Mouse (Mus musculus) hindbrain, embryonic 10.5 days (tissue): ENCODE results near the gene Angpt4. TPM values are rescaled to one million over a fixed set of nuclear protein-coding genes. Genes with fewer than 3 reads are reported as not detected.

Source experiments
- DNase-seq: peaks from one replicate; pipeline ENCODE4 v3.0.0-alpha.2; 2017; ENCODE audit warnings: low spot score
- H3K27ac ChIP-seq: fragments of 300-500 bp; sonication (generic); 2 replicates; pipeline ENCODE4 v1.5.1; 2016; ENCODE audit warnings: mild to moderate bottlenecking, moderate library complexity
- H3K27me3 ChIP-seq: fragments of 300-500 bp; sonication (generic); 2 replicates; pipeline ENCODE4 v1.6.1; 2016; ENCODE audit warnings: mild to moderate bottlenecking; ENCODE audit not compliant: poor library complexity, insufficient read depth, severe bottlenecking
- H3K36me3 ChIP-seq: fragments of 300-500 bp; sonication (generic); 2 replicates; pipeline ENCODE4 v1.6.1; 2016; ENCODE audit warnings: mild to moderate bottlenecking, moderate library complexity
- H3K4me1 ChIP-seq: fragments of 300-500 bp; sonication (generic); replicated peaks from 2 replicates; pipeline ENCODE4 v1.6.1; 2016; ENCODE audit warnings: mild to moderate bottlenecking
- H3K4me3 ChIP-seq: fragments of 300-500 bp; sonication (generic); 2 replicates; pipeline ENCODE4 v1.5.1; 2016; ENCODE audit warnings: mild to moderate bottlenecking, moderate library complexity
- H3K9me3 ChIP-seq: fragments of 300-500 bp; sonication (generic); 2 replicates; pipeline ENCODE4 v1.6.1; 2016; ENCODE audit warnings: mild to moderate bottlenecking, moderate library complexity
- WGBS: fragments of 180-500 bp; shearing (Covaris S2); methylation state at CpG from one replicate; pipeline ENCODE4 v1.1.7; 2016; 5-methylcytosine and 5-hydroxymethylcytosine counted together
- polyA plus RNA-seq: library from polyadenylated mRNA; unstranded; fragments of >200 nt; fragmentation: Nextera tagmentation; extraction: Ambion mirVana; gene quantifications from 2 replicates; pipeline ENCODE4 v1.2.1, GENCODE M21; 2016

The Angpt4 gene
- polyA plus RNA-seq, 1 experiment from 2014 or later: 0.22 TPM

DNA sequence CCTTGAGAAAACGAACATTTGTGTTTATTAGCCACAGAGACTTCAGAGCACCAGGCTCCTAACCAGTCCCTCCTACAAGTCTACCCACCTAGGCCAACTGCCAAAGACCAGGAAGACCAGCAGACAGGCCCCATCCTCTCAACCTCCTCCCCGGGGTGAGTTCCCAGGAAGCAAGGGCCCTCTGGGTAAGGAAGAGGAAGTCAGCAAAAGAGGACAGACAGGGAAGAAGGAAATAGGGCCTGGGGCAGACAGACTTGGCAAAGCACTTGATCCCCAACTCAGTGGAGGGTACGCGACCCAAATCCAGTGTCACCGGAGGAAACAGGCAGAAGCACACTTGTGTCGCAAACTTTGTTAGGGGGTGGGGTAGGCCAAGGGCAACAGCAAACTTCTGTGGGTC lies 58.4 kb downstream of the Angpt4 start:
- no peaks in the 10 kb centered on the region for H3K9me3 ChIP-seq
- peak overlapping the region; percentile 93 for H3K27ac ChIP-seq
- peak overlapping the region; percentile 56 for H3K4me3 ChIP-seq
- H3K27me3 ChIP-seq: peaks cover 32% of the 10 kb centered on the region
- peaks cover 93% of the 10 kb centered on the region for H3K4me1 ChIP-seq
- WGBS: 93% methylated on average over 6 of the region's 6 CpGs
- DNase-seq: no peak
- peaks cover 28% of the 10 kb centered on the region for H3K36me3 ChIP-seq

- H3K4me1 ChIP-seq: peaks cover 91% of the 10 kb centered on the region
- 47% methylated on average over 53 of the region's 53 CpGs for WGBS
Observed at GRCm38 (mm10) chr2:151970191-151971172, 59.5 kb downstream of the Angpt4 start.

DNA sequence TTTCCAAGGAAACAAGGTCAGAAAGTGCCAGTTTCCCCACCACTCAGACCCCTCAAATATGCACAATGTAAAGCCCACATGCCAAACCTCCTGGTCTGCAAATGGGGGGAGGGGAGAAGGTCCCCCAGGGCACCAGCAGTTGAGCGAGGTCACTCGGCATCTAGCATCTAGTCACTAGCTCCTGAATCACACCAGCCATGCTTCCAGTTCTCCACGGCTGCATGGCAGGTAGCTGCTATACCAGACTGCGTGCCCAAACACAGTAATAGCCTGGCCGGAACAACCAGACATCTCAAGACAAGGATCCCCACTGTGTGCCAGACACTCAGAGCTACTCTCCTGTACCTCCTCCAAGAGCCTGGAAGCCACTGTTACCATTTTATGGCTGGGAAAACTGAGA lies 60.7 kb downstream of the Angpt4 start:
- H3K36me3 ChIP-seq: peaks cover 39% of the 10 kb centered on the region
- H3K4me1 ChIP-seq: peaks cover 94% of the 10 kb centered on the region
- H3K9me3 ChIP-seq: no peaks in the 10 kb centered on the region
- H3K4me3 ChIP-seq: peak overlapping the region; percentile 18; the same call in 1 of the 2 replicates
- WGBS: 82% methylated on average over 5 of the region's 5 CpGs
- peak overlapping the region; percentile 93 for H3K27ac ChIP-seq
- peaks cover 35% of the 10 kb centered on the region for H3K27me3 ChIP-seq
- no peak for DNase-seq

More at GRCm38 (mm10) chr2:151970191-151971172, 59.5 kb downstream of the Angpt4 start:
- Histone ChIP-seq H3K36me3 (peaks cover 28% of the 10 kb centered on the region), H3K27ac (peak overlapping the region; percentile 93), H3K27me3 (peaks cover 35% of the 10 kb centered on the region), H3K9me3 (no peaks in the 10 kb centered on the region), H3K4me3 (peak overlapping the region; percentile 56)
- peak; percentile 91 for DNase-seq

- WGBS: 9% methylated on average over 23 of the region's 23 CpGs
- Histone ChIP-seq H3K4me1 (peaks cover 94% of the 10 kb centered on the region), H3K27ac (peak overlapping the region; percentile 93), H3K9me3 (no peaks in the 10 kb centered on the region), H3K4me3 (peak overlapping the region; percentile 55), H3K27me3 (peaks cover 35% of the 10 kb centered on the region), H3K36me3 (peaks cover 51% of the 10 kb centered on the region)
- DNase-seq: peak; percentile 82
Observed at GRCm38 (mm10) chr2:151972880-151973594, 62.0 kb downstream of the Angpt4 start.

- peaks cover 43% of the 10 kb centered on the region for H3K36me3 ChIP-seq
- no peaks in the 10 kb centered on the region for H3K9me3 ChIP-seq
- peak; percentile 53 for DNase-seq
- peak overlapping the region; percentile 55 for H3K4me3 ChIP-seq
- 4% methylated on average over 36 of the region's 36 CpGs for WGBS
- peaks cover 35% of the 10 kb centered on the region for H3K27me3 ChIP-seq
- peak overlapping the region; percentile 93 for H3K27ac ChIP-seq
- H3K4me1 ChIP-seq: peaks cover 94% of the 10 kb centered on the region
Observed at GRCm38 (mm10) chr2:151973595-151974562, 62.9 kb downstream of the Angpt4 start.

DNA sequence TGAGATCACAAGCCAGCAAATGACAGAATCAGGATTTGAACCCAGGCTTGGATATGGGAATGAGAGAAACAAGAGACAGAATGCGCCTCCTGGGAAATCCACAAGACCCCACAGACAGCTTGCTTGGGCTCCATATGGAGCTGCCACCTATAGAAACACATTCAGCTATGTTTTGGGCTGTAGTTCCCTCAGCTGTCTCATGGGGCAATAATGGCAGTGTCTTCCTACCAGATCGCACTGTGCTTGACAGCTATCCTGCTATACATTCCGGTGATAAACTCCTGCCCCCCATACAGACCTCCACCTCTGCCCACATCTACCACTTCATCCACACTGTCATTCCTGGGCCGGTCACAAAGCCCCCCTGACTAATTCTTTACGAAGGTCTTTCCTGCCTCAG lies 64.3 kb downstream of the Angpt4 start:
- Histone ChIP-seq H3K9me3 (no peaks in the 10 kb centered on the region), H3K36me3 (peaks cover 28% of the 10 kb centered on the region), H3K27me3 (peaks cover 35% of the 10 kb centered on the region), H3K4me3 (no peak overlapping the region), H3K27ac (0 out of 2 replicates have a peak overlapping the region, but pooled peaks have one; percentile 29), H3K4me1 (peaks cover 92% of the 10 kb centered on the region)
- 86% methylated on average over 5 of the region's 5 CpGs for WGBS
- DNase-seq: no peak

DNA sequence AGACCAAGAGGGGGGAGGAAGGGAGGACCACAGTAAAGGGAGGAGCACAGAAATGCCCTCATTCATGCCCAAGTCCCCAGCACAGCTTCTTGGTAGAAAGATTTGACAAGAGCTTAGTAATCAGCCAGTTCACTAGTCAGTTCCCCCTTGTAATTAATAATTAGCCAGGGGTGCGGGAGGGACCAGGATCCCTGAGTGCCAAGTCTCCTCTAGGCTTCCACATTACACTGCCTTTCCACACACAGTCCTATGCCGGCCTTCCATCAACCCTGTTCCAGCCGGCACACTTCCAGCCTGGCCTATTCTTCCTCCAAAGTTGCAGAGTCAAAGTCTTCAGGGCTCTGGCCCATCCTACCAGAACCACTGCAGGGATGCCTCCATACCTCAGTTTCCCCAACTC lies 65.1 kb downstream of the Angpt4 start:
- no peak for DNase-seq
- peaks cover 24% of the 10 kb centered on the region for H3K36me3 ChIP-seq
- H3K27ac ChIP-seq: peak overlapping the region; percentile 29; the same call in 1 of the 2 replicates
- WGBS: 94% methylated on average over 3 of the region's 3 CpGs
- no peak overlapping the region for H3K4me3 ChIP-seq
- H3K4me1 ChIP-seq: peaks cover 91% of the 10 kb centered on the region
- H3K9me3 ChIP-seq: no peaks in the 10 kb centered on the region
- peaks cover 35% of the 10 kb centered on the region for H3K27me3 ChIP-seq

DNA sequence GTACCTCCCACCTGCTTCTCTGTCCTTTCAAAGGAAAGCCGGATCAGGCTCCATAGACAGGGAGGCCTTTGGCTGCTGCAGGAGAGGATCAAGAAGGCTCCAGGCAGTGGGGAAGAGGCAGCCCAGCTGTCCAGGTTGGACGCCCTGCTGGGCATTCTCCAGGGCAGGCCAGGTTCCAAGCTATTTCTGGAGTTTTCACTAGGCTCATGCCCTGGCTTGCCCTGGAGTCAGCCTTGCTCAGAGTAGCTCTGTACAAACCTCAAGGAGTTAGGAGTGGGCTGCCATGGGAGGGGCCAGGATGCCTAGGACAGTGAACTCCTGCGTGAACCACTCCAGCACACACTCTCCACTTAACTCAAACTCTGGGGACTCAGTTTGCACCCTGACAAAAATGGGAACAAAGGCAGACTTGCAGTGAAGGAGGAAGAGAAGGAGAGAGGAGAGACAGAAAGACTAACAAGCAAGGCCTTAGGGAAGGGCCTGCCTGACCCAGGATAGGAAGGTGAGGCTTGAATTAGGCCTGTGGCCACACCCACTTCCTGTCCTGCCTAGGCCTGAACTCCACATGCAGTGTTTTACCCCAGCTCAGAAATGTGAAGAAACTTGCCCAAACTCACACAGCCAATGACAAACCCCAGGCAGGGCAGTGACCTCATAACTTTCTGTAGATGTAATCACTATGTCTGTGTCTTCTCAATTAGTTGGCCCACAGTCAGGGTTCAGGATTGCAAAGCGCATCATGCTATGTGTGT lies 66.9 kb downstream of the Angpt4 start:
- no peak for DNase-seq
- peaks cover 27% of the 10 kb centered on the region for H3K27me3 ChIP-seq
- 83% methylated on average over 4 of the region's 4 CpGs for WGBS
- H3K36me3 ChIP-seq: peaks cover 24% of the 10 kb centered on the region
- H3K4me3 ChIP-seq: peak overlapping the region; percentile 87; the same call in 1 of the 2 replicates
- H3K4me1 ChIP-seq: peaks cover 73% of the 10 kb centered on the region
- no peaks in the 10 kb centered on the region for H3K9me3 ChIP-seq
- H3K27ac ChIP-seq: peak overlapping the region; percentile 67; the same call in 1 of the 2 replicates

DNA sequence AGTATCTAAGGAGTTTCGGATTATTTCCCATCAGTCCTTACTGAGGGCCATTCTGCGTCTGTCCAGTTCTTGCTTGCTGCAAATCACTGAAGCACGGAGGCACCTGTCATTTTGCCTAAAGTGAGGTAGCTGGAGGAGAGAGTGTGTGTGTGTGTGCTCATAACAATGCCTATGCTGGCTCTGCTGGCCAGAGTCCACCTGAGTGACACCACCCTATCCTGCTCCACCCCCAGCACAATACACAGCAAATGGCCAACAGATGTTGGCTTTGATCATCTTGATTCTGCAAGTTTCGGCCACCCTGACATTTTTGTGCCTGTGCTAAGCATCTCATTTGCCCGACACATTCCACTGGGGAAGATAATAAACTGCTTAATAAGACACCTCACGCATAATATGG lies 67.5 kb downstream of the Angpt4 start:
- Histone ChIP-seq H3K27me3 (peaks cover 23% of the 10 kb centered on the region), H3K9me3 (no peaks in the 10 kb centered on the region), H3K4me1 (peaks cover 66% of the 10 kb centered on the region), H3K36me3 (peaks cover 24% of the 10 kb centered on the region), H3K27ac (peak overlapping the region; percentile 96), H3K4me3 (peak overlapping the region; percentile 87)
- DNase-seq: no peak
- whole genome bisulfite sequencing: 74% methylated on average over 6 of the region's 6 CpGs

GRCm38 (mm10) chr2:151979470-151980354 lies 68.7 kb downstream of the Angpt4 start, which contains the start of gene Fam110a:
Fam110a (minus strand) TSS chr2:151980219.
- DNase-seq: peak; percentile 94
- Histone ChIP-seq H3K27me3 (peaks cover 10% of the 10 kb centered on the region), H3K9me3 (no peaks in the 10 kb centered on the region), H3K4me1 (peaks cover 59% of the 10 kb centered on the region), H3K36me3 (peaks cover 24% of the 10 kb centered on the region), H3K27ac (peak within 1 kb of the TSS; percentile 96), H3K4me3 (peak within 1 kb of the TSS; percentile 87)
- under 1% methylated on average over 46 of the region's 46 CpGs for WGBS

DNA sequence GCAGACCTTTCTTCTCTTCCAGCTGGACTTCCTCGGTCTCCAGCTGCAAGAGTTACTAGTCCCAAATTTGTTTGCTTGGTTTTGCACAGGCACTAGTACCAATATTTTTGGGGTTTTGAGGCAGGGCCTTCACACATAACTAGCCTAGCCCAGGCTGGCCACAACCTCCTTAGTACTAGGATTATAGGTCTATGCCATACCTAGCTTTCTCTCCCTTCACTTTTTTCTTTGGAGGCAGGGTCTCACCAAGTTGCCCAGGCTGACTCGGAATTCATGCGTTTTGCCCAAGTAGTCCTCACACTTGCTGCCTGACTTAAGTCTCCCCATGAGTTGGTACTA lies 69.3 kb downstream of the Angpt4 start:
- Histone ChIP-seq H3K27ac (peak overlapping the region; percentile 96), H3K36me3 (peaks cover 24% of the 10 kb centered on the region), H3K4me1 (peaks cover 55% of the 10 kb centered on the region), H3K4me3 (peak overlapping the region; percentile 87), H3K27me3 (peaks cover 4% of the 10 kb centered on the region), H3K9me3 (no peaks in the 10 kb centered on the region)
- 37% methylated on average over 3 of the region's 3 CpGs for WGBS
- DNase-seq: no peak
